Mouse (Mus musculus): ENCODE data around the gene Yipf1. TPM values are rescaled to one million over a fixed set of nuclear protein-coding genes. Genes with fewer than 3 reads are reported as not detected.

The Yipf1 gene
- polyA plus RNA-seq (2012; fragmentation: generic; extraction: Trizol), result 37.3 TPM

DNA sequence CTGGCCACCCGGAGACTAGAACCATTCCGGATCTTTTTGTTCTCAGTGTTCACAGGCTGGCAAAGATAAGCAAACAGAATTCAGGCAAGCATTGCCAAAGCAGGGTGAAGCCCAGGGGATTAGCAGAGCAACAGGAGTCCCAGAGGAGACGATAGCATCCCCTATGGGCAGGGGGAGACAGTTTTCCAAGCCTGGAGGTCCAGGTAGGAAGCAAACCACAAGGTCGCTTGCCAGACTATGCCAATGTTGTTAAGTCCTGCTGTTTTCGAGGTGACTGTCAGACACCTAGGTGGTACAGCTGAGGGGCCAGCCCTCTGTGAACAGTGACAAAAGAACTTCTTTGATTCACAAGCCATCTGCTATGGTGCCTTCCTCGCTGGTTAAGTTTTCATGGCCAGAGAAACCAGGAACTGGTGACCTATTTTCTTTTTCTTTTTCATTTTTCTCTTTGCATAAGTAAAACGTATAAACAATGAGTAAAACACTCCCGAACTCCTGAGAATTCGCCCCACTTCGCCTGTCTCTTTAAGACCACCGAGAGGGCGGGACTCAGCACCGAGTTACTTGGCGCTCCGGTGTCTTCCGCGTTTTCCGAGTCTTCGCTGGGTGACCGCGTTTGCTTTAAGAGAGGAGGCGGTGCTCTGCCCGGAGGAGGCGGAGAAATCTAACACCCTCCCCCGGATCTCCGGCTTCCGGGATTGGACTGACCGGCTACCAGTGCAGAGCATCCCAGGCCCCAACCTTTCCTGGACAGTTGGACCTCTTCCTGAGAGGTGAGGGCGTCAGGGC is at the start of gene Yipf1:
Gene Yipf1, plus strand, starts transcription at position 674 of the 789 bp plus-strand sequence.
- Histone ChIP-seq H3K4me2 (ENCODE audit: low read depth) (peak within 1 kb of the TSS; percentile 95), H3K27me3 (ENCODE audit: control insufficient read depth, insufficient read depth, insufficient read length) (peaks cover 4% of the 10 kb centered on the region), H3K4me3 (peak within 1 kb of the TSS; percentile 70), H3K36me3 (ENCODE audit: control insufficient read depth, insufficient read depth) (no peaks in the 10 kb centered on the region), H3ac (ENCODE audit: control insufficient read depth, insufficient read length) (no peak within 1 kb of the TSS), H3K79me2 (ENCODE audit: control insufficient read depth, insufficient read depth) (no peaks in the 10 kb centered on the region)
- TF ChIP-seq POLR2A (IDR thresholded peaks at IDR 0.05; ENCODE audit: insufficient read length, low read depth) (peak; percentile 72), E2F4 (IDR thresholded peaks at IDR 0.05; ENCODE audit: insufficient read depth) (no peak), CEBPB (IDR thresholded peaks at IDR 0.05; ENCODE audit: insufficient read depth, poor library complexity, severe bottlenecking) (no peak), POLR2AphosphoS2 (IDR thresholded peaks at IDR 0.05; ENCODE audit: insufficient read length, low read depth) (peak; percentile 67), TCF3 (IDR thresholded peaks at IDR 0.05; ENCODE audit: insufficient read length, low read depth) (no peak), REST (IDR thresholded peaks at IDR 0.05; ENCODE audit: insufficient read depth, insufficient read length) (no peak), TCF12 (IDR thresholded peaks at IDR 0.05; ENCODE audit: insufficient read depth, poor library complexity, severe bottlenecking) (no peak), USF1 (IDR thresholded peaks at IDR 0.05; ENCODE audit: low read depth) (no peak)

DNA sequence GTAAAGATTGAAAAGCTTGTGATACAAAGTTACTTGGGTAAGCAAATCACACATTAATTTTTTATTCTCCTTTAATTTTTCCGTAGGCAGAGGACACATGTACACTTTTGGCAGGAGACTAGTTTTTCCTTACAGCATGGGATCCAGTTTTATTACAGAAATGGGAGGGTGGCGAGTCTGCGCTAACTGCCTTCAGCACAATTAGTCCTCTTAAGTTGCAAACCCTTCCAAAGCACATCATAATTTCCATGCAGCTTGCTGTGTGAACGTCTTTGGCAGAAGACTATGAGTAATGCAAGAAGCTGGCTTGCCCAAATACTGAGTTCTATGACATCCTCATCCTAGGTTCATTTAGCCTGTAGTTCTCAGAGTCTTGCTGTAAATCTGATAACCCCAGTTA is 40.5 kb upstream of the Yipf1 start:
- H3K79me2 ChIP-seq (ENCODE audit: control insufficient read depth, insufficient read depth), result no peaks in the 10 kb centered on the region
- H3K27me3 ChIP-seq (ENCODE audit: control insufficient read depth, insufficient read depth, insufficient read length), result no peaks in the 10 kb centered on the region
- H3K4me3 ChIP-seq, result no peak overlapping the region
- peaks cover 7% of the 10 kb centered on the region for H3K36me3 ChIP-seq (ENCODE audit: control insufficient read depth, insufficient read depth)
- no peak overlapping the region for H3K4me2 ChIP-seq (ENCODE audit: low read depth)
- H3ac ChIP-seq (ENCODE audit: control insufficient read depth, insufficient read length), result no peak overlapping the region
- TF ChIP-seq SRF (IDR thresholded peaks at IDR 0.05; ENCODE audit: control insufficient read depth, insufficient read length, low read depth) (no peak), MYOD1 (IDR thresholded peaks at IDR 0.05; ENCODE audit: control insufficient read depth in 1 of 3, insufficient read length in 2 of 3, low read depth in 2 of 3) (no peak), POLR2AphosphoS2 (IDR thresholded peaks at IDR 0.05; ENCODE audit: insufficient read length, low read depth) (no peak), MAX (IDR thresholded peaks at IDR 0.05; ENCODE audit: low read depth) (no peak), POLR2A (IDR thresholded peaks at IDR 0.05; ENCODE audit: insufficient read length, low read depth) (no peak), MYOG (IDR thresholded peaks at IDR 0.05; ENCODE audit: control insufficient read depth in 1 of 3, insufficient read depth in 1 of 3, insufficient read length in 2 of 3, low read depth in 2 of 3) (no peak), E2F4 (IDR thresholded peaks at IDR 0.05; ENCODE audit: insufficient read depth) (no peak), CEBPB (IDR thresholded peaks at IDR 0.05; ENCODE audit: insufficient read depth, poor library complexity, severe bottlenecking) (no peak), TCF3 (IDR thresholded peaks at IDR 0.05; ENCODE audit: insufficient read length, low read depth) (no peak), TCF12 (IDR thresholded peaks at IDR 0.05; ENCODE audit: insufficient read depth, poor library complexity, severe bottlenecking) (no peak), USF1 (IDR thresholded peaks at IDR 0.05; ENCODE audit: low read depth) (no peak), REST (IDR thresholded peaks at IDR 0.05; ENCODE audit: insufficient read depth, insufficient read length) (no peak)

DNA sequence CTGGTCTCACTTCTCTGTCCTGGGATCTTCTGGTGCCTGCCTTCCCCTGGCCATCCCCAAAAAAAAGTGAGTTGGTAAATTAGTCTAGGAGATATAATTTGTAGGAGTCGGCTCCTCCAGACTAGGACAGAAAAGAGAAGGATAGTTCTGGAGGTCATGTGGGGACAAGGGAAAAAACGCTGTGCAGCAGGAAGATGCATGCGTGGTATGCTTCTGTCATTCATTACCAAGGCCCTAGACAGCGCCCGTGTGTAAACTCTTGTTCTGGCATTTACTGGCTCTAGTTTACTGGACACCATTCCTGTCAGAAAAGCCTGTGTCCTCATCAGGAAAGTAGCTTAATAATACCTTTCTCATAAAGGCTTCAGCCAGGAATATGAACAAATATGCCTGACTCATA is 39.7 kb upstream of the Yipf1 start:
- H3K4me3 ChIP-seq, result no peak overlapping the region
- H3K36me3 ChIP-seq (ENCODE audit: control insufficient read depth, insufficient read depth), result peaks cover 7% of the 10 kb centered on the region
- H3K27me3 ChIP-seq (ENCODE audit: control insufficient read depth, insufficient read depth, insufficient read length), result no peaks in the 10 kb centered on the region
- TF ChIP-seq MAX (IDR thresholded peaks at IDR 0.05; ENCODE audit: low read depth) (no peak), TCF3 (IDR thresholded peaks at IDR 0.05; ENCODE audit: insufficient read length, low read depth) (no peak), SRF (IDR thresholded peaks at IDR 0.05; ENCODE audit: control insufficient read depth, insufficient read length, low read depth) (no peak), CEBPB (IDR thresholded peaks at IDR 0.05; ENCODE audit: insufficient read depth, poor library complexity, severe bottlenecking) (no peak), POLR2AphosphoS2 (IDR thresholded peaks at IDR 0.05; ENCODE audit: insufficient read length, low read depth) (no peak), TCF12 (IDR thresholded peaks at IDR 0.05; ENCODE audit: insufficient read depth, poor library complexity, severe bottlenecking) (no peak), POLR2A (IDR thresholded peaks at IDR 0.05; ENCODE audit: insufficient read length, low read depth) (no peak), E2F4 (IDR thresholded peaks at IDR 0.05; ENCODE audit: insufficient read depth) (no peak), MYOG (IDR thresholded peaks at IDR 0.05; ENCODE audit: control insufficient read depth in 1 of 3, insufficient read depth in 1 of 3, insufficient read length in 2 of 3, low read depth in 2 of 3) (no peak), REST (IDR thresholded peaks at IDR 0.05; ENCODE audit: insufficient read depth, insufficient read length) (no peak), MYOD1 (IDR thresholded peaks at IDR 0.05; ENCODE audit: control insufficient read depth in 1 of 3, insufficient read length in 2 of 3, low read depth in 2 of 3) (no peak), USF1 (IDR thresholded peaks at IDR 0.05; ENCODE audit: low read depth) (no peak)
- no peaks in the 10 kb centered on the region for H3K79me2 ChIP-seq (ENCODE audit: control insufficient read depth, insufficient read depth)
- H3ac ChIP-seq (ENCODE audit: control insufficient read depth, insufficient read length), result no peak overlapping the region
- no peak overlapping the region for H3K4me2 ChIP-seq (ENCODE audit: low read depth)

DNA sequence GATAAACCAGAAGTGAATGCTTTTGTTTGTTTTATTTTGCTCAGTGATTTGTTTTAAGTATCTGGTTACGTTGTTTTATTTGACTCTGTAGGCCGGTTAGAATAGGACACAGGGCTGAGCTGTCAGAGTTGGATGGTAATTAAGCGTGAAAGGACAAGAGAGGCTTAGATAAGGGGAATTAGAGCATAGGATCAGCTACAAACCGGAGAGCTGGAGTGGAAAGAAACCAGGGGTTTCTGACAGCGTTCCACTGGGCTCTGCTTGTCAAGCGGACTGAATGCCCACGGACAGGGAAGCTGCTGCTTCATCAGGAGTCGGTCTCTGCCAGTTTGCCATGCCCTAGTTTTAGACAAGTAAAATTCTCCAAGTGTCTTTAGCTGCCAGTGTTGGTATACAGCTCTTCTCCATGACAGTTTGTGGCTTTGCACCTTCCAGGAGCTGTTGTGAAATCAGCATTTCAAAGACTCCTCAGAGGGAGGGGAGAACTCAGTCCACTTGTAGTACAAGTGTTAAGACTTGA is 35.9 kb upstream of the Yipf1 start:
- Histone ChIP-seq H3K36me3 (ENCODE audit: control insufficient read depth, insufficient read depth) (peaks cover 7% of the 10 kb centered on the region), H3K4me3 (no peak overlapping the region), H3K4me2 (ENCODE audit: low read depth) (no peak overlapping the region), H3K27me3 (ENCODE audit: control insufficient read depth, insufficient read depth, insufficient read length) (no peaks in the 10 kb centered on the region), H3ac (ENCODE audit: control insufficient read depth, insufficient read length) (no peak overlapping the region), H3K79me2 (ENCODE audit: control insufficient read depth, insufficient read depth) (no peaks in the 10 kb centered on the region)
- no peak for TF ChIP-seq TCF3 (IDR thresholded peaks at IDR 0.05; ENCODE audit: insufficient read length, low read depth)
- no peak for TF ChIP-seq POLR2AphosphoS2 (IDR thresholded peaks at IDR 0.05; ENCODE audit: insufficient read length, low read depth)
- no peak for TF ChIP-seq SRF (IDR thresholded peaks at IDR 0.05; ENCODE audit: control insufficient read depth, insufficient read length, low read depth)
- TF ChIP-seq CEBPB (IDR thresholded peaks at IDR 0.05; ENCODE audit: insufficient read depth, poor library complexity, severe bottlenecking), result no peak
- TF ChIP-seq MAX (IDR thresholded peaks at IDR 0.05; ENCODE audit: low read depth), result no peak
- TF ChIP-seq USF1 (IDR thresholded peaks at IDR 0.05; ENCODE audit: low read depth), result no peak
- TF ChIP-seq REST (IDR thresholded peaks at IDR 0.05; ENCODE audit: insufficient read depth, insufficient read length), result no peak
- TF ChIP-seq TCF12 (IDR thresholded peaks at IDR 0.05; ENCODE audit: insufficient read depth, poor library complexity, severe bottlenecking), result no peak
- TF ChIP-seq E2F4 (IDR thresholded peaks at IDR 0.05; ENCODE audit: insufficient read depth), result no peak
- no peak for TF ChIP-seq MYOD1 (IDR thresholded peaks at IDR 0.05; ENCODE audit: control insufficient read depth in 1 of 3, insufficient read length in 2 of 3, low read depth in 2 of 3)
- no peak for TF ChIP-seq POLR2A (IDR thresholded peaks at IDR 0.05; ENCODE audit: insufficient read length, low read depth)
- no peak for TF ChIP-seq MYOG (IDR thresholded peaks at IDR 0.05; ENCODE audit: control insufficient read depth in 1 of 3, insufficient read depth in 1 of 3, insufficient read length in 2 of 3, low read depth in 2 of 3)
